Mouse (Mus musculus) testis, adult 2 months (tissue): Measurements from ENCODE around the gene Gpr83.

Source experiments
- CTCF ChIP-seq: fragments of 200-500 bp; IDR thresholded peaks from 2 replicates; pipeline ENCODE4 v1.5.1; 2012; ENCODE audit warnings: low read depth, mild to moderate bottlenecking, inconsistent platforms, low read length, moderate library complexity; ENCODE audit not compliant: control insufficient read depth, insufficient read depth, insufficient replicate concordance
- POLR2A ChIP-seq: fragments of 200-500 bp; IDR thresholded peaks from 2 replicates; pipeline ENCODE4 v1.6.1; 2012; ENCODE audit warnings: low read depth, mild to moderate bottlenecking, inconsistent platforms, low read length, moderate library complexity; ENCODE audit not compliant: control insufficient read depth

- TF ChIP-seq CTCF, result no peak
- TF ChIP-seq POLR2A, result no peak
Observed at GRCm38 (mm10) chr9:14859868-14860639, at the start of gene Gpr83.
